Mouse (Mus musculus) heart, adult 8-10 months (tissue): ENCODE results near the gene Isca2. TPM values are rescaled to one million over a fixed set of nuclear protein-coding genes. Genes with fewer than 3 reads are reported as not detected.

ENCODE experiments used
- DNase-seq: peaks from one replicate; pipeline ENCODE4 v3.0.0; 2022; ENCODE audit warnings: low spot score
- total RNA-seq, 4 experiments: library from RNA; stranded (reverse); gene quantifications; 2 replicates each; pipeline ENCODE4 v1.2.4; 2022

Gene Isca2
- total RNA-seq, 4 experiments from 2014 or later: 89.1 to 116 (median 94.9) TPM

- no peak for DNase-seq
Measured at GRCm38 (mm10) chr12:84814663-84815325, 41.7 kb downstream of the Isca2 start.

DNA sequence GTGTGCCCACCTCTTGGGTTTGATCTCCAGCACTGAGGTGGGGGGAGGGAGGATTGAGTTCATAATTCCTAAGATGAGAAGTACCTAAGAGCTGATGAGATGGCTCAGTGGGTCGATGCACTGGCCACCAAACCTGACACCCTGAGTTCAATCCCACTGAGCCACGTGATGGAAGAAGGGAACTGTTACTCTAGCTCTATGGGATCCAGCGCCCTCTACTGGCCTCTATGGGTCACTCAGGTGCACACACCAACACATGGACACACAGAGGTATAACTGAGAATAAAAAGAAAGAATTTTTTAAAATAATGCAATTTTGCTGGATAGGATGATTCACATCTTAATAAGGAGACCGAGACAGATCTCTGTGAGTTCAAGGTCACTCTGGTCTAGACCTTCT lies 45.4 kb downstream of the Isca2 start:
- no peak for DNase-seq

DNA sequence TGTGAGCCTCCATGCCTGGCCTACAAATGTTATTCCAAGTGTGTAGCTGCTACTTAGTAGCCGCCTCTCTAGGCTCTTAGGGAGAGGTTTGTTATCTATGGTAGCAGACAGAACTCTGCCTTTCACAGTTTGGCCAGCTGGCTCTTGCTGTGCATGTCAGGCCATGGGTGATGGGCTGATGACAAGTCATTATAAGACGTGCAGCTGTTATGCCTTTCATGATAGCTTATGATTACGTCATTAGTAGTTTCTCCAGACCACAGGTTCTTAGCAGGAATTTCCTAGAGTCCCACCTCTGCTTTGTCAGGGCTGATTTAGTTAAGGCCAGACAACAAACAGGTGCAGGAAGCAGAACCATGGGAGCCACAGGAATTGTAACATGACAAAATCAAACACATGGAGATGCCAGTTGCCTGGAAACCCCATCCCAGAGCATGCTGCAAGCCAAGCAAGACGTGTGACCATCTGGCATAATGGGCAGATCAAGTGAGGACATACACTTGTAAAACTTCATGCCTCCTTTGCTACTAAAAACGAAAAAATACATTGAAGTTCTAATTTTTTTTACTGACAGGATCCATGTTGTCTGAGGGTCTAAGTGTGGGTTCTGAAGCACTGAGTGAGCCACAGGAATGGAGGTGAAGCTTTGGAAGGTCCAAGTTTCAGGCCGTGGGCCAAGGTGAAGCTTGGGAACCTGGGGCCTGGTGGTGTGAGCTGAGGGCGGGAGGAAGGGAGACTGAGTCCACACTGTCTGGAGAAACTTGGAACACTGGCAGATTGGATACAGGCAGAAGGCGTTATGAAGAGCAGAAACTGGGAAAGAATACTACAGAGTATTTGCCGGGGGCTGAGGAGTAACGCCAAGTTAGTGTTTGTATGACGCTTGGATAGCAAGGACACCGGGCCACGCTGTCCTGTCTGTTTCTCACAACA lies 46.5 kb downstream of the Isca2 start:
- peak; percentile 37 for DNase-seq

DNA sequence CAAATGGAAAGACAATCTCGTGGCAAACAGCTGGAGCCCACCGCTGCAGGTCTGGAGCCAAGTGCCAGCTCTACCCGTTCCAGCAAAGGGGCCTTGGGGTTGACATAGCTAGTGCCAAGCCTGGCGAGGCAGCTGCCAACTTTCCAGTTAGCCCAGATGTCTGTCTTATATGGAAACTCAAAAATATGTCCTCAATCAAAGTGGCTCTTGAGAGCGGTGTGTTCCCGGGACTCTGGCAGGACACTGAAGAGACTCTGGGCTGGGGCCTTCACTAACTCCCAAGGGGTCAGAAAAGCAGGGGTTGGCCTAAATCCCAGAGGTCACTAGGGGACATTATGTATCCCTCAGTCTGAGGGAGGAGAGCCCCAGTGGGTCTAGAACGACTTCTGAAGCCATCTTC lies 50.5 kb downstream of the Isca2 start:
- DNase-seq: peak; percentile 55

DNA sequence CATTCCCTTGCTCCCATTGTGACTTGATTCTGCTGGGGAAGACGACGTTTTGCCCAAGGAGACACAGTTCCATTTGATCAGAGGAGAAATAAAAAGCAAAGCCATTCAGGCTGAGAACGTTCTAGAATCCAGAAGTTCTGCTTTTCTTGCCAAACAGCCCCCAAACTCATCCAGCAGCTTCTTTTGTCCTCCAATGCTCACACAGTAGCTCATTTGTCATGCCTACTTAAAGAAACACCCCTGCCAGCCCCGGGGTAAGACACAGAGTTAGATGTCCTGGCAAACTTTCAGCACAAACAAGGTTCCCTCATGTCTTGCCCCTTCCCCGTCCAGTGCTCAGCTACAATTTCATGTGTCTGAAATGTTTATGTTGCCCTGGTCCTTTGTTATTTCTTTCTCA lies 51.2 kb downstream of the Isca2 start:
- DNase-seq: no peak

Other genes with a start within 250 kb of the Isca2 start
- not detected for gene Vsx2, start 203.5 kb upstream of the Isca2 start, total RNA-seq
- 1 to 10 TPM; 4.8 to 6.5 (median 6.0) TPM for gene Abcd4, start 155.8 kb upstream of the Isca2 start, total RNA-seq
- not detected for gene Vrtn, start 132.2 kb upstream of the Isca2 start, total RNA-seq
- gene Syndig1l, start 74.4 kb upstream of the Isca2 start, total RNA-seq: not detected
- 10 to 100 TPM; 26.1 to 29.6 (median 26.9) TPM for gene Npc2, start 99 bp upstream of the Isca2 start, total RNA-seq
- 1 to 10 TPM in 3 of 4 experiments, under 1 TPM in 1; 0.88 to 1.1 (median 1.1) TPM for gene Ltbp2, start 103.3 kb downstream of the Isca2 start, total RNA-seq
- gene Fcf1, start 197.6 kb downstream of the Isca2 start, total RNA-seq: 10 to 100 TPM; 36.3 to 41.1 (median 40.7) TPM
- gene Arel1, start 197.6 kb downstream of the Isca2 start, total RNA-seq: 10 to 100 TPM; 48.3 to 63.3 (median 50.8) TPM
- gene Ylpm1, start 223.1 kb downstream of the Isca2 start, total RNA-seq: 10 to 100 TPM; 26.6 to 30.4 (median 29.7) TPM